Mouse (Mus musculus): ENCODE results near the gene Gatad2b. TPM values are rescaled to one million over a fixed set of nuclear protein-coding genes. Genes with fewer than 3 reads are reported as not detected.

Gene Gatad2b
- polyA plus RNA-seq, 1 experiment from 2014 or later = 11.7 TPM

- Histone ChIP-seq H3K9ac (peak overlapping the region; percentile 92), H3K4me3 (peak overlapping the region; percentile 89), H3K27ac (peak overlapping the region; percentile 91), H3K36me3 (peaks cover 38% of the 10 kb centered on the region), H3K9me3 (no peaks in the 10 kb centered on the region), H3K4me1 (peaks cover 17% of the 10 kb centered on the region), H3K4me2 (peak overlapping the region; percentile 68), H3K27me3 (no peaks in the 10 kb centered on the region)
- WGBS = under 1% methylated on average over 41 of the region's 41 CpGs
- ATAC-seq (ENCODE audit: borderline replicate concordance, extremely low read depth, low FRiP score, low TSS enrichment) = peak; percentile 72
Measured at GRCm38 (mm10) chr3:90254419-90255193, 38.4 kb upstream of the Gatad2b start.

- peak overlapping the region; percentile 68 for H3K4me2 ChIP-seq
- peaks cover 17% of the 10 kb centered on the region for H3K4me1 ChIP-seq
- no peak for ATAC-seq (ENCODE audit: borderline replicate concordance, extremely low read depth, low FRiP score, low TSS enrichment)
- peak overlapping the region; percentile 92 for H3K9ac ChIP-seq
- peak overlapping the region; percentile 91; the same call in 1 of the 2 replicates for H3K27ac ChIP-seq
- peak overlapping the region; percentile 89 for H3K4me3 ChIP-seq
- H3K9me3 ChIP-seq = no peaks in the 10 kb centered on the region
- WGBS = 15% methylated on average over 2 of the region's 2 CpGs
- no peaks in the 10 kb centered on the region for H3K27me3 ChIP-seq
- peaks cover 44% of the 10 kb centered on the region for H3K36me3 ChIP-seq
Measured at GRCm38 (mm10) chr3:90255194-90255565, 37.8 kb upstream of the Gatad2b start.

GRCm38 (mm10) chr3:90255784-90256353 is 37.1 kb upstream of the Gatad2b start:
- H3K4me2 ChIP-seq = peak overlapping the region; percentile 68; the same call in 1 of the 2 replicates
- 0 out of 2 replicates have a peak overlapping the region, but pooled peaks have one; percentile 0 for H3K9ac ChIP-seq
- H3K4me3 ChIP-seq = peak overlapping the region; percentile 89; the same call in 1 of the 2 replicates
- H3K9me3 ChIP-seq = no peaks in the 10 kb centered on the region
- WGBS = 88% methylated on average over 14 of the region's 14 CpGs
- H3K27ac ChIP-seq = no peak overlapping the region
- ATAC-seq (ENCODE audit: borderline replicate concordance, extremely low read depth, low FRiP score, low TSS enrichment) = no peak
- peaks cover 13% of the 10 kb centered on the region for H3K4me1 ChIP-seq
- peaks cover 47% of the 10 kb centered on the region for H3K36me3 ChIP-seq
- H3K27me3 ChIP-seq = no peaks in the 10 kb centered on the region

- no peak for ATAC-seq (ENCODE audit: borderline replicate concordance, extremely low read depth, low FRiP score, low TSS enrichment)
- Histone ChIP-seq H3K27me3 (no peaks in the 10 kb centered on the region), H3K4me2 (no peak overlapping the region), H3K4me3 (no peak overlapping the region), H3K36me3 (peaks cover 48% of the 10 kb centered on the region), H3K4me1 (peaks cover 11% of the 10 kb centered on the region), H3K9ac (no peak overlapping the region), H3K27ac (no peak overlapping the region), H3K9me3 (no peaks in the 10 kb centered on the region)
- 83% methylated on average over 19 of the region's 19 CpGs for WGBS
Measured at GRCm38 (mm10) chr3:90256731-90257530, 36.0 kb upstream of the Gatad2b start.

- ATAC-seq (ENCODE audit: borderline replicate concordance, extremely low read depth, low FRiP score, low TSS enrichment) = no peak
- Histone ChIP-seq H3K36me3 (peaks cover 64% of the 10 kb centered on the region), H3K9ac (no peak overlapping the region), H3K27ac (no peak overlapping the region), H3K4me2 (no peak overlapping the region), H3K9me3 (no peaks in the 10 kb centered on the region), H3K4me1 (peaks cover 11% of the 10 kb centered on the region), H3K27me3 (no peaks in the 10 kb centered on the region), H3K4me3 (no peak overlapping the region)
- WGBS = 87% methylated on average over 4 of the region's 4 CpGs
Measured at GRCm38 (mm10) chr3:90258521-90258920, 34.5 kb upstream of the Gatad2b start.

GRCm38 (mm10) chr3:90263121-90263771 is 29.7 kb upstream of the Gatad2b start:
- no peak for ATAC-seq (ENCODE audit: borderline replicate concordance, extremely low read depth, low FRiP score, low TSS enrichment)
- Histone ChIP-seq H3K4me3 (no peak overlapping the region), H3K36me3 (peaks cover 56% of the 10 kb centered on the region), H3K27ac (no peak overlapping the region), H3K9me3 (no peaks in the 10 kb centered on the region), H3K9ac (no peak overlapping the region), H3K27me3 (no peaks in the 10 kb centered on the region), H3K4me2 (no peak overlapping the region), H3K4me1 (peaks cover 17% of the 10 kb centered on the region)
- WGBS = 91% methylated on average over 5 of the region's 5 CpGs

GRCm38 (mm10) chr3:90264687-90265033 is 28.3 kb upstream of the Gatad2b start:
- Histone ChIP-seq H3K36me3 (peaks cover 42% of the 10 kb centered on the region), H3K9ac (0 out of 2 replicates have a peak overlapping the region, but pooled peaks have one; percentile 90), H3K4me2 (peak overlapping the region; percentile 71), H3K9me3 (no peaks in the 10 kb centered on the region), H3K27me3 (no peaks in the 10 kb centered on the region), H3K27ac (peak overlapping the region; percentile 99; the same call in 1 of the 2 replicates), H3K4me1 (peaks cover 17% of the 10 kb centered on the region), H3K4me3 (peak overlapping the region; percentile 91)
- 29% methylated on average over 10 of the region's 10 CpGs for WGBS
- no peak for ATAC-seq (ENCODE audit: borderline replicate concordance, extremely low read depth, low FRiP score, low TSS enrichment)

- peak; percentile 92 for ATAC-seq (ENCODE audit: borderline replicate concordance, extremely low read depth, low FRiP score, low TSS enrichment)
- peaks cover 17% of the 10 kb centered on the region for H3K4me1 ChIP-seq
- no peaks in the 10 kb centered on the region for H3K9me3 ChIP-seq
- H3K9ac ChIP-seq = peak within 1 kb of the TSS; percentile 90
- H3K27ac ChIP-seq = peak within 1 kb of the TSS; percentile 99
- H3K27me3 ChIP-seq = no peaks in the 10 kb centered on the region
- H3K36me3 ChIP-seq = peaks cover 36% of the 10 kb centered on the region
- H3K4me3 ChIP-seq = peak within 1 kb of the TSS; percentile 91
- WGBS = under 1% methylated on average over 71 of the region's 87 CpGs
- H3K4me2 ChIP-seq = peak within 1 kb of the TSS; percentile 71
Measured at GRCm38 (mm10) chr3:90265034-90265931, 27.7 kb upstream of the Gatad2b start, which contains the start of gene Dennd4b. Gene Dennd4b (plus strand): TSS chr3:90265185.

GRCm38 (mm10) chr3:90265932-90266741 is 26.8 kb upstream of the Gatad2b start:
- Histone ChIP-seq H3K4me1 (peaks cover 17% of the 10 kb centered on the region), H3K4me2 (peak overlapping the region; percentile 71), H3K27ac (peak overlapping the region; percentile 99), H3K4me3 (peak overlapping the region; percentile 91), H3K9me3 (no peaks in the 10 kb centered on the region), H3K9ac (peak overlapping the region; percentile 90), H3K27me3 (no peaks in the 10 kb centered on the region), H3K36me3 (peaks cover 28% of the 10 kb centered on the region)
- 23% methylated on average over 16 of the region's 16 CpGs for WGBS
- no peak for ATAC-seq (ENCODE audit: borderline replicate concordance, extremely low read depth, low FRiP score, low TSS enrichment)
